Mouse (Mus musculus): ENCODE measurements at regions not wholly inside any gene's neighbourhood (a gene's known extent, or its start where the extent isn't known, plus 50 kb on each side); places are given as distances from the start of the nearest gene placed in this dataset.

DNA sequence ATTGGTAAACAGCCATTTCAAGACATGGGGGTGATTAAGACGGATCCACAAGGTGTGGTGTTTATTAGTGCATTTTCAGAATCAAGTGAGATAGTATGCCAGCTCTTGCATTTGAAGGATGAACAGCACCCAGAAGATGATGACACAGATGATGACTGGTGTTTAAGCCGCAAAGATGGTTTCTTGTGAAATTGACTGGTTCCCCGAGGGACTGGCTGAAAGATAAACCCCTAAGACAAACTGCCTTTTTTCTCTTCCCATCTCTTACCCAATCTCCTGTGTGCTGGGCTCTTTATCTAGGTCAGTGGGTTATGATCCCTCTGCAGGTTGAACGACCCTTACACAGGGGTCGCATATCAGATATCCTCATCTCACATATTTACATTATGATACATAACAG lies 52.3 kb upstream of the Lypd6 start:
- TF ChIP-seq CTCF (IDR thresholded peaks at IDR 0.05), result no peak
- Histone ChIP-seq H3K4me2 (ENCODE audit: low read depth, low read length, poor library complexity, severe bottlenecking) (no peak overlapping the region), H3K9me3 (ENCODE audit: low read length) (no peaks in the 10 kb centered on the region), H3K9ac (replicated peaks; ENCODE audit: low read length, poor library complexity, severe bottlenecking) (no peak overlapping the region), H3K36me3 (ENCODE audit: insufficient read depth, low read length) (no peaks in the 10 kb centered on the region), H3K4me1 (ENCODE audit: insufficient read depth, low read length) (no peaks in the 10 kb centered on the region), H3K27me3 (ENCODE audit: insufficient read depth, low read length) (no peaks in the 10 kb centered on the region), H3K27ac (ENCODE audit: low read depth, low read length) (no peak overlapping the region), H3K4me3 (ENCODE audit: low read depth, low read length) (no peak overlapping the region)
- 87% methylated on average over 5 of the region's 5 CpGs for WGBS
- DNase-seq (ENCODE audit: low spot score), result no peak
- no peak for ATAC-seq (ENCODE audit: low FRiP score)

DNA sequence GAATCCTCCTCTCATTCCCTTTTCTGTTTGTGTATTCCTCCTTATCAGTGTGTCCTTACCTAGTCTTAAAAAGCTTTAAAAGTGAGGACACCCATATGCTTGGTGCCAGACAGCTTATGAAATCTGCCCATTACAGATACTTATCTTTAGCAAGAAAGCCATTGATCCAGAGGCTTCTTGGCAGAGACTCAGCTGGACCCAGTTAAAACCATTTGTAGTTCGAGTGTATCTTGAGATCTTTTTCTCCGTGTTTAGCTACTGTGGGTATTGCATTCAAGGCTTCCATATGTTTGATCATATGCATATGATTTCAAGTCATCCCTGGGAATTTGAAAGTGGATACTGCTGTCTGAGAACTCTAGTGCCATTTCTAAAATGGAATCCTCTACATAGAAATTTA lies 51.5 kb upstream of the Lypd6 start:
- no peak overlapping the region for H3K4me3 ChIP-seq (ENCODE audit: low read depth, low read length)
- no peaks in the 10 kb centered on the region for H3K27me3 ChIP-seq (ENCODE audit: insufficient read depth, low read length)
- H3K36me3 ChIP-seq (ENCODE audit: insufficient read depth, low read length), result no peaks in the 10 kb centered on the region
- H3K4me2 ChIP-seq (ENCODE audit: low read depth, low read length, poor library complexity, severe bottlenecking), result no peak overlapping the region
- no peak for ATAC-seq (ENCODE audit: low FRiP score)
- WGBS, result 85% methylated on average over 2 of the region's 2 CpGs
- TF ChIP-seq CTCF (IDR thresholded peaks at IDR 0.05), result no peak
- DNase-seq (ENCODE audit: low spot score), result no peak
- no peak overlapping the region for H3K9ac ChIP-seq (replicated peaks; ENCODE audit: low read length, poor library complexity, severe bottlenecking)
- no peaks in the 10 kb centered on the region for H3K9me3 ChIP-seq (ENCODE audit: low read length)
- no peak overlapping the region for H3K27ac ChIP-seq (ENCODE audit: low read depth, low read length)
- no peaks in the 10 kb centered on the region for H3K4me1 ChIP-seq (ENCODE audit: insufficient read depth, low read length)

Data from midbrain, postnatal 0 days (tissue).